Mouse (Mus musculus): ENCODE results near the gene Zfp37. TPM values are rescaled to one million over a fixed set of nuclear protein-coding genes. Genes with fewer than 3 reads are reported as not detected.
"Not testable (repeated sequence)": the region's sequence is repeated elsewhere in the genome, so short reads cannot be mapped to it uniquely, and the experiment has no call there.

Zfp37 gene
- 38.7 and 40.8 TPM in 2 replicates for polyA plus RNA-seq (2014; fragmentation: Nextera tagmentation; extraction: Ambion mirVana)

DNA sequence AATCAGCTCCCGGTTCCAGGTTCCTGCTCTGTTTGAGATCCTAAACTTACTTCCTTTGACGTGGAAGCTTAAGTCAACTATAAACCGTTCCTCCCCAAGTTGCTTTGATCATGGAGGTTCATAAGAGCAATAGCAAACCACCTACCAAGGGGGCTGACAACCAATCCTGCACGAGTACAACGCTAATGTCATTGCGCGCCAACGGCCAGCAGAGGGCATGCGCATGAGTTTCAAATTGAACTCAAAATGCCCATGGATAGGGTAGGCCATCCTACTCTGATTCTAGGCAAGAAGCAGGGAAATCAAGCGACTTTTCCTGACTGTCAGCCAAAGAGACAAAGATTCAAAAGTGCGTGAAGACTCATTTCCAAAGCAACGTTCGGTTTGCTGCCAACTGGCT lies at the start of gene Zfp37:
Zfp37 (minus strand) TSS at position 279 of the 400 bp plus-strand sequence.
- Histone ChIP-seq H3K9me3 (ENCODE audit: control insufficient read depth, low read length) (no peaks in the 10 kb centered on the region), H3K27ac (ENCODE audit: low read depth, low read length) (no peak within 1 kb of the TSS), H3K4me2 (ENCODE audit: low read depth, low read length) (no peak within 1 kb of the TSS), H3K4me3 (ENCODE audit: low read depth, low read length) (no peak within 1 kb of the TSS), H3K27me3 (ENCODE audit: control insufficient read depth, insufficient read depth, low read length) (no peaks in the 10 kb centered on the region), H3K4me1 (ENCODE audit: control insufficient read depth, insufficient read depth, low read length) (no peaks in the 10 kb centered on the region), H3K36me3 (ENCODE audit: control insufficient read depth, insufficient read depth, low read length) (no peaks in the 10 kb centered on the region), H3K9ac (replicated peaks; ENCODE audit: low read depth, low read length) (no peak within 1 kb of the TSS)
- 79% methylated on average over 13 of the region's 13 CpGs for WGBS
- no peak for ATAC-seq (ENCODE audit: low read depth)

DNA sequence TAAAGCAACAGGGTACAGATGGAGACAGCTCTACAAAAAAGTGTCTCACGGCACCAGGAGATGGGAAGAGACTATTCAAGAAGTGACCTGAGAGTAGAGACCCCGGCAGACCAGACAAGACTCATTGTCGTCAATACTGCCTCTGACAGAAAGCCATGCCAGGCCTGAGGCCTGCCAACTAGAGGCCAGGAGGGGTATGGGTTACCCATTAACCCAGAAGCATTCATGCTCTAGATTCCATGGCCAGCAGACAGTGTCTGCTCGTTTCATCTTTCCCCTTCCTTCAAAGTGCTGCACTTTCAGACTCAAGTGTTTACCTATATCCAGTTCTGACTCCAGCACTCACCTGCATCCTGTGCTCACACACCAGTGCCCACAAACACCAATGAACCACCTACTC lies 47.2 kb upstream of the Zfp37 start:
- WGBS: 53% methylated on average over 4 of the region's 4 CpGs
- no peaks in the 10 kb centered on the region for H3K4me1 ChIP-seq (ENCODE audit: control insufficient read depth, insufficient read depth, low read length)
- no peaks in the 10 kb centered on the region for H3K36me3 ChIP-seq (ENCODE audit: control insufficient read depth, insufficient read depth, low read length)
- H3K9ac ChIP-seq (replicated peaks; ENCODE audit: low read depth, low read length): no peak overlapping the region
- H3K4me3 ChIP-seq (ENCODE audit: low read depth, low read length): no peak overlapping the region
- H3K9me3 ChIP-seq (ENCODE audit: control insufficient read depth, low read length): no peaks in the 10 kb centered on the region
- no peak for ATAC-seq (ENCODE audit: low read depth)
- no peak overlapping the region for H3K4me2 ChIP-seq (ENCODE audit: low read depth, low read length)
- H3K27ac ChIP-seq (ENCODE audit: low read depth, low read length): no peak overlapping the region
- H3K27me3 ChIP-seq (ENCODE audit: control insufficient read depth, insufficient read depth, low read length): no peaks in the 10 kb centered on the region

DNA sequence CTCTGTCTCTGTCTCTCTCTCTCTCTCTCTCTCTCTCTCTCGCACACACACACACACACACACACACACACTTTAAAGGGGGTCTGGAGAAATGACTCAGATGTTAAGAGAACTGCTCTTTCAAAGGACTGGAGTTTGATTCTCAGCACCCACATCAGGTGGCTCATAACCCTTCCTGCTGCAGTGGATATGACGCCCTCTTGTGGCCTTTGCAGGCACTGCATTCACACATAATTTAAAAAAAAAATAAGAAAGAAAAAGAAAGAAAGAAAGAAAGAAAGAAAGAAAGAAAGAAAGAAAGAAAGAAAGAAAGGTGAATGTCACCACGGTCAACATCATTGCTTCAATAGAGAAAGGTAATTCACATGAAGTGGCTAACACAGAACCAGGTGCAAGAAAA lies 46.4 kb upstream of the Zfp37 start:
- Histone ChIP-seq H3K9ac (replicated peaks; ENCODE audit: low read depth, low read length) (no peak overlapping the region), H3K27me3 (ENCODE audit: control insufficient read depth, insufficient read depth, low read length) (no peaks in the 10 kb centered on the region), H3K4me1 (ENCODE audit: control insufficient read depth, insufficient read depth, low read length) (no peaks in the 10 kb centered on the region), H3K9me3 (ENCODE audit: control insufficient read depth, low read length) (no peaks in the 10 kb centered on the region), H3K36me3 (ENCODE audit: control insufficient read depth, insufficient read depth, low read length) (no peaks in the 10 kb centered on the region), H3K4me2 (ENCODE audit: low read depth, low read length) (no peak overlapping the region), H3K4me3 (ENCODE audit: low read depth, low read length) (no peak overlapping the region), H3K27ac (ENCODE audit: low read depth, low read length) (no peak overlapping the region)
- no peak for ATAC-seq (ENCODE audit: low read depth)
- WGBS: 65% methylated on average over 3 of the region's 3 CpGs

DNA sequence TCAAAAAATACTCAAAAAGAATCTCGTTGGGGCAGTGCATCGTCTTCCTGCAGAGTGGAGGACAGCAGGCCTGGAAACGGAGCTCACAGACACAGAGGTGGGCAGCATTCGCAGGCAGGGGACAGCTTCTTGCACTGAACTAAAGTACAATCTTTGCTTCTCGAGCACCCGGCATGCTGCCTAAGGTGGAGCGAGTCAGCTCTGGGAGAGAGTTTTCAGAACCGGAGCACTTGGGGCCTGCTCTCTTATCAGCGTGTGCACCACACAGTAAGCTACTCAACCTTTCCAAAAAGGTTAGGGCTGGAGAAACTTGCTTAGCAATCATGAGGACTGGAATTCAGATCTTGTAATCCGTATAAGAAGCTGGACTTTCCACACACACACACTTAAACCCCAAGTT lies 45.8 kb upstream of the Zfp37 start:
- Histone ChIP-seq H3K4me3 (ENCODE audit: low read depth, low read length) (no peak overlapping the region), H3K27ac (ENCODE audit: low read depth, low read length) (no peak overlapping the region), H3K27me3 (ENCODE audit: control insufficient read depth, insufficient read depth, low read length) (no peaks in the 10 kb centered on the region), H3K9ac (replicated peaks; ENCODE audit: low read depth, low read length) (no peak overlapping the region), H3K9me3 (ENCODE audit: control insufficient read depth, low read length) (no peaks in the 10 kb centered on the region), H3K4me1 (ENCODE audit: control insufficient read depth, insufficient read depth, low read length) (no peaks in the 10 kb centered on the region), H3K4me2 (ENCODE audit: low read depth, low read length) (no peak overlapping the region), H3K36me3 (ENCODE audit: control insufficient read depth, insufficient read depth, low read length) (no peaks in the 10 kb centered on the region)
- WGBS: 91% methylated on average over 10 of the region's 10 CpGs
- ATAC-seq (ENCODE audit: low read depth): no peak

DNA sequence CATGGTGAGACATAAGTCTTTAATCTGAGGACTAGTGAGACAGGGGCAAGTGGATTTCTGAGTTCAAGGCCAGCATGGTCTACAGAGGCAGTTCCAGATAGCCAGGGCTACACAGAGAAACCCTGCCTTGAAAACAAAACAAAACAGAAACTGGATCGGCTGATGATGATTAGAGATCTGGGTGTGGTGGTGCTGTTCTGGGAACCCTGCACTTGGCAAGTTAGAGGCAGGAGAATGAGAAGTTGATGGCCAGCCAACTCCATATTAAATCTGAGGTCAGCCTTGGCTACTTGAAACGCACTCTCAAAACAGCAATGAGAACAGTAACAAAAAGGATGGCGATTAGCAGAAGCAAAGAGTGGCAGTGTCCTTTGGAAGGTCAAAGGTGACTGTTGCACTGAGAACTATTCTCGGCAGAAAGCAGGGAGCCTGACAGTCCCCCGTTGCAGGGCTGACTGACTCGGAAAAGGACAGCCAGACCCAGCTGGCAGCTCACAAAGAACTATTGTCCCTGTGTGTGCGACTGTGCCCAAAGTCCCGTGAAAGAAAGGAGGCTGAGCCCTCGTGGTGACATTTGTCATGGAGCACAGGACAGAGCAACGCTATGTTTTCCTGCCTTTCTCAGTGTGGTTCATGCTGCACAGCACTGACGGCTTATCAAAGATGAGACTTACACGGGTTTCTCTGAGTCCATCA lies 44.1 kb upstream of the Zfp37 start:
- ATAC-seq (ENCODE audit: low read depth): peak; percentile 91
- no peak overlapping the region for H3K4me2 ChIP-seq (ENCODE audit: low read depth, low read length)
- WGBS: 6% methylated on average over 12 of the region's 12 CpGs
- H3K9me3 ChIP-seq (ENCODE audit: control insufficient read depth, low read length): no peaks in the 10 kb centered on the region
- no peaks in the 10 kb centered on the region for H3K36me3 ChIP-seq (ENCODE audit: control insufficient read depth, insufficient read depth, low read length)
- no peak overlapping the region for H3K4me3 ChIP-seq (ENCODE audit: low read depth, low read length)
- H3K27me3 ChIP-seq (ENCODE audit: control insufficient read depth, insufficient read depth, low read length): no peaks in the 10 kb centered on the region
- no peaks in the 10 kb centered on the region for H3K4me1 ChIP-seq (ENCODE audit: control insufficient read depth, insufficient read depth, low read length)
- no peak overlapping the region; the same call in 1 of the 2 replicates for H3K27ac ChIP-seq (ENCODE audit: low read depth, low read length)
- H3K9ac ChIP-seq (replicated peaks; ENCODE audit: low read depth, low read length): no peak overlapping the region

DNA sequence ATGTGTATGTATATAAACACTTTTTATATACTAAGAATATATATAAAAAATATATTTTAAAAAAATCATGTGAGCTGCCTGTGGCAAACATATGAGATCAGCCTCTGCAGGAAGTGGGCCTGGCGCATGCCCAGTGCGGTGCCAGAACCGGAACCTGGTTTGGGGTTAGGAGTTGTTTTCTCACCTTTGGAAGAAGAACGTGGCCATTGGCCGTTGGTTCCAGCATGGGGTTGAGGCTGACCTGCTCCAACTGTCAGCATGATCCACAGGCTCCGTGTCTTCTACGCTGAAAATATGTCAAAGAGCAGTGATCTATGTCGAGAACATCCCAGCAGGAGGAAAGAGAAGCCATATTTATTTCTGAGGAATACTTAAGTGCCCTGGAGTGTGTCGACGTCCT lies 43.1 kb upstream of the Zfp37 start:
- no peaks in the 10 kb centered on the region for H3K27me3 ChIP-seq (ENCODE audit: control insufficient read depth, insufficient read depth, low read length)
- WGBS: 84% methylated on average over 10 of the region's 10 CpGs
- H3K27ac ChIP-seq (ENCODE audit: low read depth, low read length): no peak overlapping the region
- no peak overlapping the region for H3K4me2 ChIP-seq (ENCODE audit: low read depth, low read length)
- no peaks in the 10 kb centered on the region for H3K9me3 ChIP-seq (ENCODE audit: control insufficient read depth, low read length)
- no peak overlapping the region for H3K9ac ChIP-seq (replicated peaks; ENCODE audit: low read depth, low read length)
- no peaks in the 10 kb centered on the region for H3K36me3 ChIP-seq (ENCODE audit: control insufficient read depth, insufficient read depth, low read length)
- ATAC-seq (ENCODE audit: low read depth): no peak
- H3K4me3 ChIP-seq (ENCODE audit: low read depth, low read length): no peak overlapping the region
- no peaks in the 10 kb centered on the region for H3K4me1 ChIP-seq (ENCODE audit: control insufficient read depth, insufficient read depth, low read length)

DNA sequence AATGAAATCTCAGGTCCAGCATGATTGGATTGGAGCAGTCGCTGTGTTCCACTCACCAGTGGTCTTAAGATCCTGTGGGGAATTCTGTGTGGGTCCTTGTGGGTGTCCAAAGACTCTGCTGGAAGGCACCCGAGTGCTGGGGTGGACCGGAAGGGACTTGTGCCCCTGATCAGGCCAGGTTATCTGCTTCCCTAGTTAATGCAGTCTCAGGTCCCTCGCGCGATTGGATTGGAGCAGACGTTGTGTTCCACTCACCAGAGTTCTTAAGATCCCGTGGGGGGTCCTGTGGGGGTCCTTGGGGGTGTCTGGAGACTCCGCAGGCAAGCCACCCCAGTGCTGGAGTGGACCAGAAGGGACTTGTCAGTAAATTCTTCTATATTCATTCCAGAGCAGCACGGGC lies 41.8 kb upstream of the Zfp37 start:
- H3K27me3 ChIP-seq (ENCODE audit: control insufficient read depth, insufficient read depth, low read length): no peaks in the 10 kb centered on the region
- no peak overlapping the region for H3K4me3 ChIP-seq (ENCODE audit: low read depth, low read length)
- no peaks in the 10 kb centered on the region for H3K4me1 ChIP-seq (ENCODE audit: control insufficient read depth, insufficient read depth, low read length)
- 92% methylated on average over 10 of the region's 10 CpGs for WGBS
- no peaks in the 10 kb centered on the region for H3K36me3 ChIP-seq (ENCODE audit: control insufficient read depth, insufficient read depth, low read length)
- no peaks in the 10 kb centered on the region for H3K9me3 ChIP-seq (ENCODE audit: control insufficient read depth, low read length)
- no peak overlapping the region for H3K27ac ChIP-seq (ENCODE audit: low read depth, low read length)
- no peak for ATAC-seq (ENCODE audit: low read depth)
- H3K9ac ChIP-seq (replicated peaks; ENCODE audit: low read depth, low read length): no peak overlapping the region
- no peak overlapping the region for H3K4me2 ChIP-seq (ENCODE audit: low read depth, low read length)

DNA sequence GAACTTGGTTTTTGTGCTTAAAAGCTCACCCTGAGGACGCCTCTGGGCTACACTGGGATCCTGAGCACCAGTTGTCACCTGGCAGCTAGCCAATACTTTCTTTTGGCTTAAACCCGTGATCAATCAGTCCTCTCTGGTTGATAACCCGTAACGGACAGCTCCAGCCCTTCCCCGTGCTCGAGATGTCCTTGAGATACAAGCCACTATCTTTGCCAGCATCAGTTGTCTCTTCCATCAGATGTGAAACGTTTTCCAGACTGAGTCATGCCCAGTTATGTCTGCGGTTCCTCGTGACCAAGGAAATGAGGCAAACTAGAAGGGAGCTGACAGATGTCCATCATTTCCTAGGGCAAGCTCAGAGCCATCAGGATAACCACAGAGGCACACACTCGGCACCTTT lies 36.3 kb upstream of the Zfp37 start:
- Histone ChIP-seq H3K9ac (replicated peaks; ENCODE audit: low read depth, low read length) (no peak overlapping the region), H3K4me1 (ENCODE audit: control insufficient read depth, insufficient read depth, low read length) (no peaks in the 10 kb centered on the region), H3K27ac (ENCODE audit: low read depth, low read length) (no peak overlapping the region), H3K27me3 (ENCODE audit: control insufficient read depth, insufficient read depth, low read length) (no peaks in the 10 kb centered on the region), H3K4me3 (ENCODE audit: low read depth, low read length) (no peak overlapping the region), H3K36me3 (ENCODE audit: control insufficient read depth, insufficient read depth, low read length) (no peaks in the 10 kb centered on the region), H3K9me3 (ENCODE audit: control insufficient read depth, low read length) (no peaks in the 10 kb centered on the region), H3K4me2 (ENCODE audit: low read depth, low read length) (no peak overlapping the region)
- 83% methylated on average over 10 of the region's 10 CpGs for WGBS
- ATAC-seq (ENCODE audit: low read depth): no peak

DNA sequence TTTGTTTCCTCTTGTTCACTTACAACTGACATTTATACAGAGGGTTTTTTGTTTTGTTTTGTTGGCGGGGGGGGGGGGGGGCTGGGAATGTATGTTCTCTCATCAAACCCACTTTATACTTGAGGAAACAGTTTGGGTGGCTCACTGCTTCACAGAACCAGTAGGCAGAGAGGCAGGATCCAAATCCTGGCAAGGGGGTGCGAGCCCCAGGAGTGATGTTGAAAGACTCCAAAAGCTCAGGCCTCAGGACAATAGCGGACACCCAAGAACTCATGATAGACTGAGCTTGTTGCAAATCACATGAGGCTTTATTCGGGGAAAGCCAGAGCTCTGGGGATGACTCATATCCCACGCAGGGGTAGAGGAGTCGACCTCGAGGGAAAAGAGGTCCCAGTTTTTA lies 35.2 kb upstream of the Zfp37 start:
- not testable (repeated sequence) for H3K4me2 ChIP-seq (ENCODE audit: low read depth, low read length); H3K9me3 ChIP-seq (ENCODE audit: control insufficient read depth, low read length); H3K9ac ChIP-seq (replicated peaks; ENCODE audit: low read depth, low read length); H3K36me3 ChIP-seq (ENCODE audit: control insufficient read depth, insufficient read depth, low read length); H3K27me3 ChIP-seq (ENCODE audit: control insufficient read depth, insufficient read depth, low read length); H3K27ac ChIP-seq (ENCODE audit: low read depth, low read length); H3K4me1 ChIP-seq (ENCODE audit: control insufficient read depth, insufficient read depth, low read length); ATAC-seq (ENCODE audit: low read depth); H3K4me3 ChIP-seq (ENCODE audit: low read depth, low read length)
- WGBS: 76% methylated on average over 7 of the region's 7 CpGs

Measured in neural tube, embryonic 14.5 days (tissue).